ENCODE assay signal across 8 mouse cellular contexts in the genomic region with DNA sequence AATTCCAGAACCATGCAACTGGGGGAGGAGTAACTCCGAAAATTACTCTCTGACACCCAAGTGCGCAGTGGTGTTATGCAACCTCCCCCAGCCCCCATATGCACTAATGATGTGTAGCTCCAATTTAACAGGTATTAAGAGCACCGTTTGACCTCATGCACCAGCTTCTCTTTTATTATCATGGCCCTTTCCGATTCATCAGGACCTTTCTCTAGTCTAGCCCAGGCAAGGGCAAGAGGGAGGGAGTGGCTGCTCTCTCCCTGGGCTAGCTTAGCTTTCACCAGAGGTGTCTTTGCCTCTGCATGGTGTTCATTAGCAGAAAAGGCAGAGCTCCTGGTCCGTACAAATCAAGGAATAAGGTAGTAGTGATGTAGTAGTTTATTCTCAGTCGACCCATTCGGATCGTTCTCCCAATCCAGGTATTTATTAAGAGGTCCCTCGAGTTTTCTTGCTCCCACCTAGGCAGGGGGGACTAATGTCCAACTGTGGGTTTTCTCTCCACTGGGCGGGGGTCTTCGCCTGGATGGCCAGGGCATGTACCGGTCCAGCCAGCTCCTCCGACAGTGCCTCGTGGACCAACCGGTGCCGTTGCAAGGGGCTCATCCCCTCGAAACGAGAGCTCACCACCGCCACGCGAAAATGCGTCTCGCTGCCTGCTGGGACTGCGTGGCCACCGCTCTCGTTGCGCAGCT. TPM values are rescaled to one million over a fixed set of nuclear protein-coding genes. Genes with fewer than 3 reads are reported as not detected.
DNase-seq lines count a peak whose midpoint lies in the region; ATAC-seq lines count a peak whose summit lies in the region.

No protein-coding gene starts in this region.

- peaks cover 15% of the 10 kb centered on the region for H3K4me1 ChIP-seq in heart, embryonic 13.5 days
- peaks cover 17% of the 10 kb centered on the region for H3K4me1 ChIP-seq in forebrain, embryonic 15.5 days

- DNase-seq in heart, adult 18-20 months = no peak
- DNase-seq in ES-CJ7 (ENCODE audit: low read depth, low spot score) = peak; percentile 25
- DNase-seq in adrenal gland, postnatal 4 days (ENCODE audit: low spot score in 2 of 2) = no peak
- no peak for DNase-seq in right cerebral cortex, postnatal 10 days (ENCODE audit: low spot score in 2 of 2)
- no peak for DNase-seq in adrenal gland, postnatal 10 days

- H3K27ac ChIP-seq in heart, embryonic 13.5 days (replicated peaks) = peak overlapping the region; percentile 83
- H3K27ac ChIP-seq in forebrain, embryonic 15.5 days (replicated peaks) = peak overlapping the region; percentile 98
- H3K27ac ChIP-seq in macrophage = peak overlapping the region; percentile 77; the same call in 1 of the 2 replicates

- H3K4me3 ChIP-seq in heart, embryonic 13.5 days = peak overlapping the region; percentile 66
- H3K4me3 ChIP-seq in forebrain, embryonic 15.5 days = peak overlapping the region; percentile 87
- H3K4me3 ChIP-seq in macrophage (ENCODE audit: inconsistent target) = peak overlapping the region; percentile 74

- H3K9ac ChIP-seq in heart, embryonic 13.5 days = peak overlapping the region; percentile 85
- peak overlapping the region; percentile 93 for H3K9ac ChIP-seq in forebrain, embryonic 15.5 days (replicated peaks)

- WGBS in heart, embryonic 13.5 days = 18% methylated on average over 27 of the region's 27 CpGs
- WGBS in forebrain, embryonic 15.5 days = 20% methylated on average over 27 of the region's 27 CpGs
- 19% methylated on average over 27 of the region's 27 CpGs for WGBS in macrophage (ENCODE audit: missing documents)

- H3K9me3 ChIP-seq in heart, embryonic 13.5 days = no peaks in the 10 kb centered on the region
- H3K9me3 ChIP-seq in forebrain, embryonic 15.5 days = no peaks in the 10 kb centered on the region

- ATAC-seq in heart, embryonic 13.5 days (ENCODE audit: extremely low read depth, insufficient number of reproducible peaks, low FRiP score, low TSS enrichment) = no peak
- ATAC-seq in forebrain, embryonic 15.5 days (replicated peaks) = peak; percentile 7

- H3K4me2 ChIP-seq in heart, embryonic 13.5 days = peak overlapping the region; percentile 84
- peak overlapping the region; percentile 97 for H3K4me2 ChIP-seq in forebrain, embryonic 15.5 days (replicated peaks)

- no peaks in the 10 kb centered on the region for H3K27me3 ChIP-seq in heart, embryonic 13.5 days (replicated peaks)
- no peaks in the 10 kb centered on the region for H3K27me3 ChIP-seq in forebrain, embryonic 15.5 days

- peaks cover 44% of the 10 kb centered on the region for H3K36me3 ChIP-seq in heart, embryonic 13.5 days
- peaks cover 12% of the 10 kb centered on the region for H3K36me3 ChIP-seq in forebrain, embryonic 15.5 days
- H3K36me3 ChIP-seq in macrophage (ENCODE audit: inconsistent target) = no peaks in the 10 kb centered on the region

- no peaks in the 10 kb centered on the region for H3K79me2 ChIP-seq in macrophage (ENCODE audit: inconsistent target)

RNA-seq across cellular contexts. Expression of gene Sv2a, which starts 15.6 kb away (rescaled TPM):
- polyA plus RNA-seq in heart, embryonic 13.5 days (2015; fragmentation: Nextera tagmentation; extraction: Ambion mirVana) = 13.5 and 14.0 TPM in 2 replicates
- 1 to 10 TPM; 1.8 to 2.1 TPM for total RNA-seq in heart, adult 18-20 months (2021)
- polyA plus RNA-seq in forebrain, embryonic 15.5 days (2015; fragmentation: Nextera tagmentation; extraction: Ambion mirVana) = 69.1 and 73.3 TPM in 2 replicates
- total RNA-seq in macrophage (2018; cell fraction: chromatin; rRNA removed) = 1 to 10 TPM in 6 of 26 experiments, under 1 TPM in 13, not detected in 7; 0.15 to 4.0 (median 0.76) TPM
- total RNA-seq in macrophage (2018; cell fraction: cytosol; rRNA removed) = 1 to 10 TPM in 1 of 26 experiments, under 1 TPM in 24, not detected in 1; 0.03 to 1.6 (median 0.23) TPM
- 1 to 10 TPM in 11 of 26 experiments, under 1 TPM in 14, not detected in 1; 0.12 to 5.0 (median 0.76) TPM for total RNA-seq in macrophage (2018; cell fraction: nucleus; rRNA removed)
- 0.12 to 1.4 TPM (median 0.29 TPM) in 3 replicates for polyA plus RNA-seq in macrophage (2018)
- total RNA-seq in adrenal gland, postnatal 4 days (2021) = 10 to 100 TPM; 18.1 to 24.7 TPM
- total RNA-seq in adrenal gland, postnatal 10 days (2021) = 10 to 100 TPM in 1 of 2 experiments, 1 to 10 TPM in 1; 9.5 to 14.2 TPM

RNA-seq across cellular contexts. Expression of gene Bola1, which starts 22.9 kb away (rescaled TPM):
- polyA plus RNA-seq in heart, embryonic 13.5 days (2015; fragmentation: Nextera tagmentation; extraction: Ambion mirVana) = 42.5 and 46.7 TPM in 2 replicates
- total RNA-seq in heart, adult 18-20 months (2021) = 10 to 100 TPM; 28.1 to 34.4 TPM
- 71.8 and 75.5 TPM in 2 replicates for polyA plus RNA-seq in forebrain, embryonic 15.5 days (2015; fragmentation: Nextera tagmentation; extraction: Ambion mirVana)
- 1 to 10 TPM in 9 of 26 experiments, not detected in 17; 1.0 to 4.6 (median 3.0) TPM for total RNA-seq in macrophage (2018; cell fraction: chromatin; rRNA removed)
- 10 to 100 TPM in 21 of 26 experiments, 1 to 10 TPM in 5; 7.3 to 20.6 (median 13.0) TPM for total RNA-seq in macrophage (2018; cell fraction: cytosol; rRNA removed)
- 1 to 10 TPM in 21 of 26 experiments, under 1 TPM in 1, not detected in 4; 0.85 to 9.4 (median 2.4) TPM for total RNA-seq in macrophage (2018; cell fraction: nucleus; rRNA removed)
- polyA plus RNA-seq in macrophage (2018) = 5.3 to 18.4 TPM (median 17.6 TPM) in 3 replicates
- 10 to 100 TPM; 30.6 to 33.1 TPM for total RNA-seq in adrenal gland, postnatal 4 days (2021)
- total RNA-seq in adrenal gland, postnatal 10 days (2021) = 10 to 100 TPM; 28.6 to 31.3 TPM

RNA-seq across cellular contexts. Expression of gene Hist2h2ab, which starts 23.1 kb away (rescaled TPM):
- not detected in 2 replicates for polyA plus RNA-seq in heart, embryonic 13.5 days (2015; fragmentation: Nextera tagmentation; extraction: Ambion mirVana)
- 1 to 10 TPM; 1.8 to 1.9 TPM for total RNA-seq in heart, adult 18-20 months (2021)
- 0.46 TPM in 1 of 2 replicates, not detected in the other for polyA plus RNA-seq in forebrain, embryonic 15.5 days (2015; fragmentation: Nextera tagmentation; extraction: Ambion mirVana)
- 1 to 10 TPM in 10 of 26 experiments, not detected in 16; 3.3 to 9.5 (median 4.8) TPM for total RNA-seq in macrophage (2018; cell fraction: chromatin; rRNA removed)
- total RNA-seq in macrophage (2018; cell fraction: cytosol; rRNA removed) = 1 to 10 TPM in 22 of 26 experiments, under 1 TPM in 3, not detected in 1; 0.75 to 6.4 (median 2.1) TPM
- 1 to 10 TPM in 16 of 26 experiments, not detected in 10; 2.0 to 9.6 (median 4.5) TPM for total RNA-seq in macrophage (2018; cell fraction: nucleus; rRNA removed)
- not detected in 3 replicates for polyA plus RNA-seq in macrophage (2018)
- total RNA-seq in adrenal gland, postnatal 4 days (2021) = 10 to 100 TPM; 27.8 to 28.5 TPM
- total RNA-seq in adrenal gland, postnatal 10 days (2021) = 10 to 100 TPM; 17.5 to 21.2 TPM

RNA-seq across cellular contexts. Expression of gene Hist2h2ac, which starts 24.1 kb away (rescaled TPM):
- 4.5 and 5.0 TPM in 2 replicates for polyA plus RNA-seq in heart, embryonic 13.5 days (2015; fragmentation: Nextera tagmentation; extraction: Ambion mirVana)
- 10 to 100 TPM; 18.4 to 22.1 TPM for total RNA-seq in heart, adult 18-20 months (2021)
- 4.7 and 6.8 TPM in 2 replicates for polyA plus RNA-seq in forebrain, embryonic 15.5 days (2015; fragmentation: Nextera tagmentation; extraction: Ambion mirVana)
- total RNA-seq in macrophage (2018; cell fraction: chromatin; rRNA removed) = 100 to 1,000 TPM in 3 of 26 experiments, 10 to 100 TPM in 22, 1 to 10 TPM in 1; 8.5 to 162 (median 33.3) TPM
- 100 to 1,000 TPM in 1 of 26 experiments, 10 to 100 TPM in 24, 1 to 10 TPM in 1; 8.8 to 103 (median 28.1) TPM for total RNA-seq in macrophage (2018; cell fraction: cytosol; rRNA removed)
- total RNA-seq in macrophage (2018; cell fraction: nucleus; rRNA removed) = 100 to 1,000 TPM in 4 of 26 experiments, 10 to 100 TPM in 20, 1 to 10 TPM in 2; 7.5 to 119 (median 24.2) TPM
- not detected in 3 replicates for polyA plus RNA-seq in macrophage (2018)
- total RNA-seq in adrenal gland, postnatal 4 days (2021) = 100 to 1,000 TPM; 211 to 243 TPM
- total RNA-seq in adrenal gland, postnatal 10 days (2021) = 100 to 1,000 TPM; 154 to 170 TPM

RNA-seq across cellular contexts. Expression of gene Hist2h2be, which starts 24.3 kb away (rescaled TPM):
- polyA plus RNA-seq in heart, embryonic 13.5 days (2015; fragmentation: Nextera tagmentation; extraction: Ambion mirVana) = 3.6 and 5.0 TPM in 2 replicates
- 1 to 10 TPM; 7.9 to 8.4 TPM for total RNA-seq in heart, adult 18-20 months (2021)
- 9.1 and 9.7 TPM in 2 replicates for polyA plus RNA-seq in forebrain, embryonic 15.5 days (2015; fragmentation: Nextera tagmentation; extraction: Ambion mirVana)
- total RNA-seq in macrophage (2018; cell fraction: chromatin; rRNA removed) = 10 to 100 TPM in 6 of 26 experiments, 1 to 10 TPM in 14, under 1 TPM in 5, not detected in 1; 0.31 to 20.2 (median 2.9) TPM
- 10 to 100 TPM in 2 of 26 experiments, 1 to 10 TPM in 24; 4.6 to 10.5 (median 6.7) TPM for total RNA-seq in macrophage (2018; cell fraction: cytosol; rRNA removed)
- 10 to 100 TPM in 9 of 26 experiments, 1 to 10 TPM in 16, under 1 TPM in 1; 0.82 to 40.9 (median 7.9) TPM for total RNA-seq in macrophage (2018; cell fraction: nucleus; rRNA removed)
- polyA plus RNA-seq in macrophage (2018) = 5.7 to 13.3 TPM (median 6.8 TPM) in 3 replicates
- total RNA-seq in adrenal gland, postnatal 4 days (2021) = 10 to 100 TPM; 12.4 to 13.7 TPM
- total RNA-seq in adrenal gland, postnatal 10 days (2021) = 10 to 100 TPM in 1 of 2 experiments, 1 to 10 TPM in 1; 6.9 to 10.8 TPM

Comparison
In these comparisons a context has a peak if more than half of its experiments do, and no peak if none do; other contexts are left out.
1. RNA of gene Hist2h2ab, which starts 23.1 kb away (total RNA-seq): 27.8 to 28.5 TPM in adrenal gland, postnatal 4 days and 17.5 to 21.2 TPM in adrenal gland, postnatal 10 days; 1.8 to 1.9 TPM in heart, adult 18-20 months; every median in the first group is over 4 times any median in the second.
2. Peak in every context shown above with its lines, with median percentiles within 50 percentile points of each other: H3K27ac ChIP-seq and H3K4me3 ChIP-seq.